Mouse (Mus musculus): ENCODE results near the gene Gpr1.
"Not testable (repeated sequence)": the region's sequence is repeated elsewhere in the genome, so short reads cannot be mapped to it uniquely, and the experiment has no call there.

The Gpr1 gene

DNA sequence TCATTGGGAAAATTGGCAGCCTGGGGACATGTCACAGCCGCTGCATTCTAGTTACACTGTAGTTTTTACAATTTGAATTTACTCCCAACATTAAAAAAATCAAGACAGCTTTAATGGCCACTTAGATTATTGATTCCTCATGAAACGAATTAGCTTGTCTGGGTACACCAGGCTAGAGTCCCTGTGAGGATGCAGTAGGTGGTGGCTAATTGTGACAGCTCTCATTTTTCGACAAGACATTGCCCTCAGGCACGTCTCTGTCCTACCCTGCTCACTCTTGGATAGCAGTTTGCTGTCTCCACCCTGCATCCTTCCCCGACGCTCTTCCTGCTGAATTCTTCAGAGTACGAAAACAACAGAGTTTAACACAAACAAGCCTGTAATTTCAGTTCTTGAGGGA, 288 bp upstream of the Gpr1 start:
- DNase-seq: no peak

DNA sequence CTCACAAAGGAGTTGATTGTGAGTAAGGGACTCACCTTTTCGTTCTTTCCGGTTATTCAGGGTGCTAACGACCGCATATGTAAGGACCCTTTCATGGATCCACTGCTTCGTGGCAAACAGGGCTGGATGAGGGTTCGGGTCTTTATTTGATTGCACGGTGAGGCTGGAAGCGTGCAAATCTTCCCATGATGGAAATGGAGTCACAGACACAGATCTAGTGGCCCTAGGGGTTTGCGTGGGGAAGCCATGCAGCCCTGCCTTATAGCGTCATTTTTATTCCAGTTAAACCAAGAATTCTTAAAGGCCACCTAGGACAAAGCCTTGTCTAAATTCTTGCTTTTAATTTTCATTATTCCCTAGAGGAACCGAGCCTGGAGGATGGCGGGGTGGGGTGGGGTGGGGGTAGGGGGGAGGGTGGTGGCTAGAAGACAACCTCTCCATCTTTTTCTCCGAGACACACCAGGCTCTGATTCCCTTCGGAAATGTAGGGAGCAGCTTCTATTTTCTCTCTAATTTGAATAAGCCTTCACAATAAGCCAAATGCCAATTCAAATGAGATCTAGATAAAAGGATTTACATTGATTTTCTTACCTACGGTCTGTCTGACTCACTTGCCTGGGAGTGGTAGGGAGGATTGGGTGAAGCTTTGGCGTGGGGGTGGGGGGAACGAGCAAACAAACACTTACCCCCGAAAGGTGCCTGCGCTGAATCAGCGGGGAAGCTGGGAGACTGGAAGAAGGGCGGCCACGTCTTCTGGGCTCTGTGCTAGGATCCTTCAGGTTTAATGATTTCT, 669 bp downstream of the Gpr1 start:
- no peak for DNase-seq

DNA sequence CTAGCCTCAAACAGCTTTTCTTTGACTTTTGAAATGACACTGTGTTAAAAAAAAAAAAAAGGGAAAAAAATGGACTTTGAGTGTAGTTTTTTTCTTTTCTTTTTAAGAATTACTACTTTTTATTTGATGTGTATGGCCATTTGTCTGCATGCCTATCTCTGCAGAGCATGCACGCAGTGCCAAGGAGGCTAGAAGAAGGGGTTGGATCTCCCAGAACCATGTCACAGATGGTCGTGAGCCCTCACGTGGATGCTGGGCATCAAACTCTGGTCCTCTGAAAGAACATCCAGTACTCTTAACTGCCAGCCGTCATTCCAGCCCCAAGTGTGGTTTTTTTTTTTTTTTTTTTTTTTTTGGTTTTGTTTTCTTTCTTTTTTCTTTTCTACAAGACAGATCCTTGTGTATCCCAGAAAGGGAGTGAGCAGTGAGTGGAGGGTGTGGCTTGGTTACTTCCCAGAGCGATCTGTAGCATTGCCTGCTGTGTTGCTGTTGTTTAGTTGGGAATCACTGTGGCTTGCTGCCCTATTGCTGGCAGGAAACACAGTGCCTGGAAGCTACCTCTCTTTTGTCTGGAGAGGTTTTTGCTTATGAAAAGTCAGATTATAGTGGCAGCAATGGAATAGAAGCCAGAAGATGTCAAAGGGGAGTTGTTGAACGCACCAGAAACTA, 4.3 kb downstream of the Gpr1 start:
- DNase-seq: no peak

DNA sequence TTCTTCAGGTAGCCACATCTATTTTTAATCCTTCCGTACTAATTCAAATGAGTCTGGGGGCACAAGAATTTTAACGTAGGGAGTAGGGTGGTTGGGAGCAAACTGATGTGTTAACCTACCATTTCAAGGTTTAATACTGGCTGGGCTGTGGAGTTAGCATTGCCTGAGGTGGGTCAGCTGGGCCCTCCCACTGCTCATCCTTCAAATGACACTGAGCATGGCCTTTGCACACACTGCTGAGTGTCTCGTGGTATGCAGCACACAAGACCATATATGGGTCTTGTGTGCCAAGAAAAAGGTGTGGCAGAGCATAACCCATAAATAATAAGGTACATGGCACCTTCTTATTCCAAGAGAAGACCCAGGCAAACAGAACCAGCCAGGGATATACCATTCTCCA, 6.7 kb downstream of the Gpr1 start:
- no peak for DNase-seq

DNA sequence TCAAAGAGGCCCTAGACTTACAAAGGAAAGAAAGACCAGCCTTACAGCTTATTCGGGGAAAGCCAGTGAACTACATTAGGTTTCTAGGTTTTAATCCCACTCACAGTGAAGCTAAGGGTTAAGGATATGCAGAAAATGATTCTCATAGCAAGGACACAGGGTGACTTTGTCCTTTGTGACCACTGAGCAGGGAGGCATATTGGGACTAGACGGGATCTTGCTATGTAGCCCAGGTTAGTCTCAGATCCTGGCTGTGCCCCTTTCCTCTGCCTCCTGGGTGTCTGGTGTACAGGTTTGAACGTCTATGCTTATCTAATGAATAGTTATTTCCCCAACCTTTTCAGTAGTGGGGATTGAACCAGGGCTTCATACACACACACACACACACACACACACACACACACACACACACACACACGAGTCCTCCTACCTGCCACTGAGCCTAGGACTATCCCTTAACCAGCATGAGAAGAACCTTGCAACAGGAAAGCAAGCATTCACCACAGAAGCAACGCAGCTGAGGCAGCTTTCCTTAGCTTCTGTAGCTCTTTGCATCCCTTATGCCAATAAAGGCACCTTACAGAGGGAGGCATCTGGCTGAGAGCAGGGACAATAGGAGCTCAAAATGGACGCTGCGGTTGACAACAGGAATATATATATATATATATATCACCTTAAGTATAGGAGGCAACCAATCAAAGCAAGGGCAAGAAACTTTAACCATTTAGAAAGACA, 9.5 kb downstream of the Gpr1 start:
- no peak for DNase-seq

DNA sequence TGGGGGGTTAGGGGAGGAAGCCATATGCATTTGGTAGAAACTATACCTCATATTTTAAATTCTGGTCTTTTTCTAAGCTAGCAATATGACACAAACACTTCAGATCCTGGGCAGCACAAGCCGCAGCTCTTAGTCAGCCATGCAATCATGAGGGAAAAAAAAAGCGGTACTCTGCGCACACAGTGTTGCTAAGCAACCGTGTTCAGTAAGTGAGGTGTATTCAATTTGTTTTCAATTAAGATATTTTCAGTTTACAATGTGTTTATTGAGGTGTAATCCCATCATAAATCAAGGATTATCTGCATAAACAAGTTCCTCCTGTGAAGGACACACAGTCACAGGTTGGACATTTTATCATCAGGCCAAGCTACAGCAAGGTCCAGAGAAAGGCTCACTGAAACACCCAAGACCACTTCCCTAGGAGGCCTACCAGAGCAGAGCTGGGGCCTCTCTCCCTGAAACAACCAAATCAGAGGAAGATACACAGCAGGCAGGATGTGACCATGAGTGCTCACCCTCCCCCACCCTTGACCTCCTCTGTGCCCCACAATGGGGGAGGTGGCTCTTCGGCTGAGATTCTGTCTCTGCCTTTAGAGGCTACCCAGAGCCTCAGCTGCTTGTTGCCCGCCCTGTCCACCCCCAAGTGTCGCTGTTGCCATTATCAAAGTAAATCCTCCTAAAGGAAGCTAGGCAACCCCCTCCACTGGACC, 10.2 kb downstream of the Gpr1 start:
- no peak for DNase-seq

DNA sequence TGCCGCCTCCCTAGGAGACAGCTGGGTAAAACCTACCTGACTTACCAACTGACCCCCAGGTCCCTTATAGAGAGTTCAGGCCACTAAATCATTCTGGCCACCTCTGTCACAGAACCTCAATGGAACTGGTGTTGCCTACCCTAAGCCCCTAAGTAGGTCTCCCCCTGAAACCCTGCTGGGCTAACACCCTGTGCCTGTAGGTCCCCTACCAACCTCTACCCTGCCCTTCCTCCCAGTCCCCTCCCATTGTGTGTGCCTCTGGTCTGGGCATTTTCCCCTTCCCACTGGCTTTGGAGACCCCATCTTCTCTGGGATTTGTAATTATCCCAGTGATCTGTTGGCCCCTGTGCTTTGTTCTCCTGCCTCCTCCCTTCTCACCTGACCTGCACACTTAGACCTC, 10.9 kb downstream of the Gpr1 start:
- no peak for DNase-seq

DNA sequence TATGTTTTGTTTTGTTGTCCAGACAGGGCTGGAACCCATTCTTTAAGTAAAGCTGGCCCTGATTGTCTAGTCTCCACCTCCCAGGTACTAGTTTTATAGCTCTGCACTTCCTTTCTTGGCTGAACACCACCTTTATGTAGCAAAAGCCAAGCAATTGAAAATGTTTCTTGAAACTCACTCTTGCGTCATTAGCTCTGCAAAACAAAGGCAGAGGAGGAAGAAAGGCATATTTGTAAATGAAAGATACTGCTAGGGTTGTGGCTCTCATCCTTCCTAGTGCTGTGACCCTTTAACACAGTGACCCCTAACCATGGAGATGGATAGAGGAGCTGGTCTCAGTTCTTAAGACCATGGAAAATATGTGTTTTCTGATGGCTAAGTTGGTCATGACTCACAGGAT, 12.7 kb downstream of the Gpr1 start:
- no peak for DNase-seq

DNA sequence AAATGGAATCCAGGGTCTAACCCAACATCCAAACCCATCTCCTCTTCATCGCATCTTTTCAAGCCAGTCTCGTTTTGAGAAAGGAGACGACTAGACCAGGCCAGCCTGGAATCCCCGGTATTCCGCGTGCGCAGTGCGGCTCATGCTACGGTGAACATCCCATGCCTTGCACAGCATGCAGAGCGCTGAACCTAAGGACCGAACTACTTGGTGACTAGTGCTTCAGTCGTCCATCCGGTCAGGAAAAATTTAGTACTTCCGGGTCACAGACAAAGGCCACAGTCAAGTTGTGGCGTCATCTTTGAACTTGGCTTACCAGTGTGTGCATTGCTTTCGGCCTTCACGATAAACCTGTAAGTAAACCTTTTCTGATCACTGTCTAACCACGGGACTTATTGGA, 14.0 kb downstream of the Gpr1 start:
- no peak for DNase-seq

DNA sequence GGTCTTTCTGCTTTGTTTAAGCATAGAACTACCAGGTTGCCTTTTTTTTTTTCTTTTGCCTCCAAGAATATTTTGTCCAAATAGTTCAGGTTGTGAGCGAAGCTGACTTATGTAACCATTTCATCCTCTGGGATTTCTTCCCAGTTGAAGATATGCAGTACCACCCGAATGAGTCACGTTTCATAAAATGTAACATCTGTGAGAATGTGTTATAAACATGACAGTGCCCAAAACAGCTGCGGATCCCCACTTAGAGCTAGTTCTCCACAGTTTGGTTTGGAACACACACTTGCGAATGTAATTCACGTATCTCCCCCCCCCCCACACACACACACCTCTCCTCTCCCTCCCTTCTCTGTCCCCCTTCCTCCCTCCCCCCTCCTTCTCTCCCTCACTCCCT, 15.0 kb downstream of the Gpr1 start:
- no peak for DNase-seq

DNA sequence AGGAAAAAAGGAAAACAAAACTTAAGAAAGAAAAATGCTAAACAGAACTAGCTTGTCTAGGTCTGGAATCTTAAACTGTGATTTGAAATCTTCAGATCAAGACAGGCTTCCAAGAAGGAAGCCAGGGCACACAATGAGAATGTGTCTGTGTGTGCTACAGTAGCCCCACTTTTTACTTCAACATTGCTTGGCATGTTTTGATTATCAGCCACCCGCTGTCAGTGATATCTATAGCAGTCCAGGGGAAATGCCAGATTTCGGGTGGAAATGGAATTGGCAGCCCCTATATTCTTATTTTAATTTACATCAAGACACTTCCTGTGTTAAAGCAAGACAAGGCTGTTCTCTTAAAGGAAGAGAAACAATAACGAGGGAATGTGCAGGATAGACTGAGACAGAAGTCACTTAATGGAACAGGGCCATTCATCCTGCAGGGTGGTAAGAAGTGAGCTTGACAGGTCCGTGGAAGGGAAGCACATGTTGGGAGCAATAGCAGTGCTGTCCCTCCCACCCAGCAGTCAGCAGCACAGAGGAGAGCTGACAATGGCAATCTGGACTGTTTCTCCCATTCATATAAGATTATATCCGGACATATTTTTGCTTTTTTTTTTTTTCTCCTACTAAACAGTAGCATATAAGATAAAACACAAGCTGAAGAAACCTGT, 18.4 kb downstream of the Gpr1 start:
- DNase-seq: no peak

DNA sequence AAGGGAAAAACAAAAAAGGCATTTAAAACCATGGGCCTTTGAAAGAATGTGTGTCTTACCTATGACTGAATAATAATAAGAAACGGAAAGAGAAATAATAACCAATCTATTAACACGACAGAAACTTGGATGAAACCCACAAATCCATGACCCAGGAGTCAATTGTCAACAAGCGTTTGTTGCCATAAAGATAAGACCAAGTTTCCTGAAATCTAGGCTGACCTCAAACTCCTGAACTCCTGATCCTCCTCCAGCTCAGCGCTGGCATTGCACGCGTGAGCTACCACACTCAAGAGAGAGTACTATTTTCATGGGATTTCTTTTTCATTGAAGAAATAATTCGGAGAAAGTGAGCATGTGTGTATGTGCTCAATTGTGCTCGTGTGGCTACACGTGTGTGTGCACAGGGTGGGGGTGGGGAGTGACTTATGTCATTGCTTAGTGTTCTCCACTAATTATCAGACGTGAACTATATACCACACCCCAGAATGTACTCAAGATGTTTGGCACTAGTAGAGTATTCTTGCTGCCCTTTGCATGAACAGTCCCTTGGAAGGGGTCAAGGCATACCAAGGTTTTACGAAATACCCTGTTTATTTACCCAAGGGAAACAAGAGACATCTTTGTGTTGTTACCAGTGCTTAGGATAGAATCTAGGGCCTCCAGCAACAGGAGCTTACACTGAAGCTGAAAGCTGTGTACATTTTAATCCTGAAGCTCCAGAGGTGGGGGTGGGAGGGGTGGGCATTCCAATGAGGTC, 21.9 kb downstream of the Gpr1 start:
- DNase-seq: no peak

DNA sequence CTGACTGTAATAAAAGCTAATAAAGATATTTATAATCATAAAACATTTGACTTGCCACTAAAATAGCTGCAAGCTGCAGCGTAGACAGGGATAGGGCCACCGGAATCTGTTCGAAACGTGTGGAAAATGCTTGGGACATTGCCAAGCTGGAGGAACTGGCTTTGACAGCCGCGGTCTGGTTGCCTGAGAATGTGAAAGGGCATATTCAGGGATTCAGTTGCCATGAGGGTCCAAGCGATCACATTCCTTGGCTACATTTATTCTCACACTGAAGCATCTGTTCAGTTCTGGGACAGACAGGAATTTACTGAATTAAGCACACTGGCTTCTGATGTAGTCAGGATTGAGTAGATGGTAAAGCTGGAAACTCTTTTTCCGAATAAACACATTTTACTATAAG, 23.5 kb downstream of the Gpr1 start:
- no peak for DNase-seq

DNA sequence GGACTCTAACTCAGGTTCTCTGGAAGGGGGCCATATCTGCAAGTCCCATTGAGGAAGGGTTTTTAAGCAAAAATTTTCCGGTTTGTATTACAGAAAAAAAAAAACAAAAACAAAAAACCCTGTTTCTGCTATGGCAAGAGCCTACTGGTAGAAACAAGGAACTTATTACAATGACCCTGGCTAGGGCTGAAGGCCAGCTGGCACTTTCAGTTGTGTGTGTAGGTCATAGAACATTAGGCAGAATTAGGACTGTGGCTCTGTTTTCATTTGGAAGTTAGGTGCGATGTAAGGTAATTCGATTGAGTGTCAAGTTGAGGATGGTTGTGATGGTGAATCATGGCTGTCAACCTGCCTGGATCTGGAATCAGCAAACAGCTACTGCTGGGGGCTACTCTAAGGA, 25.8 kb downstream of the Gpr1 start:
- DNase-seq: no peak

DNA sequence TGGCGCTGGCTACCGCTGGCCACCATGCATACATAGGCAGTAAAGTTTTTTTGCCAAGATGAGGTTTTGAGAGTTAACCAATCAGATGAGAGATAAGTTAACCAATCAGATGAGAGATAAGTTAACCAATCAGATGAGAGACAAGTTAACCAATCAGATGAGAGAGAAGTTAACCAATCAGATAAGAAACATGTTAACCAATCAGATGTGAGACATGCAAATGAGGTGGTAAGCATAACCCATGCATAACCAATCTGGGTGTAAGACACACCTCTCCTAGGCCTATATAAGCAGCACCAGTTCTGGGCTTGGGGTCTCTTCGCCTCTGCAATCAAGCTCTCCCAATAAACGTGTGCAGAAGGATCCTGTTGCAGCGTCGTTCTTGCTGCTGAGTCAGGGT, 28.9 kb downstream of the Gpr1 start:
- DNase-seq: not testable (repeated sequence)

DNA sequence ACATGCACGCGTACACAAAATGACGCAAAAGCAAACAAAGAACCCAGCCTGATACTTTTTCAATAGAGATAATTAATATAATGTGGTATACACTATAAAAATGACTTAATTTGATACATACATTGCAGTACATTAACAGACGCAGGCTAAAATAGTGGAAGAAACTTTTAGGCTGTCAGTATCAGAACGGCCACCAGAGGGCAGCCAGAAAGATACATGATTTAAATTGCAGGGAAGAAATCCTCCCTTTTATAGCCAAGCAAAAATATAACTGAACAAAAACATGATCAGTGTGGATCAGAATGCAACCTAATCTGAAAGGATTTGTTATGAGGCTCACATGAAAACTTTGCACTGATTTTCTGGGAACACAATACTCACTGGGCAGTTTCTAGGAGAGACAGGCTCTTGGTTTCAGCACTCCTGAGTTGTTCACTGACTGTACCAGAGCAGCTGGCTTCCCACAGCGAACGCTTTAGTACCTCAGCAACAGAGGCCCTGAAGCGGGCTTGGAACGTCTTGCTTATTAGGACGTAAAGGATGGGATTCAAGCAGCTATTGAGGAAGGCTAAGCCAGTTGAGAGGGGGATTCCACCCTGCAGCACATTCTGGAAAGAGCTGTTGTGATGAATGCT, 31.6 kb downstream of the Gpr1 start:
- peak; percentile 54 for DNase-seq

DNA sequence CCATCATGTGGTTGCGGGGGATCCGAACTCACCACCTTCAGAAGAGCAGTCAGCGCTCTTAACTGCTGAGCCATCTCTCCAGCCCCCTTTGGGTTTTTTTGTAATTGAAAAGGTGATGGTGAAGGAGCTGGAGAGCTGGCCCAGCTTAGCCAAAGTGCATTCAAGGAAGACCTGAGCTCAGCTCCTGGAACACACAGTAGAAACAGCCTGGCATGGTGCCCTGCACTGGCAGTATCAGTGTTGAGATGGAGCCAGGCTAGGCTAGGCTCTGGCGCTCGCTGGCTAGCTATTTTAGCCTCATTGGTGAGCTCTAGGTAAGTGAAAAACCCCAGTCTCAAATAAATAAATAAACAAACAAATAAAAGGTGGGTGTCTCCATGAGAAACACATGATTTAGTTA, 32.1 kb downstream of the Gpr1 start:
- no peak for DNase-seq

DNA sequence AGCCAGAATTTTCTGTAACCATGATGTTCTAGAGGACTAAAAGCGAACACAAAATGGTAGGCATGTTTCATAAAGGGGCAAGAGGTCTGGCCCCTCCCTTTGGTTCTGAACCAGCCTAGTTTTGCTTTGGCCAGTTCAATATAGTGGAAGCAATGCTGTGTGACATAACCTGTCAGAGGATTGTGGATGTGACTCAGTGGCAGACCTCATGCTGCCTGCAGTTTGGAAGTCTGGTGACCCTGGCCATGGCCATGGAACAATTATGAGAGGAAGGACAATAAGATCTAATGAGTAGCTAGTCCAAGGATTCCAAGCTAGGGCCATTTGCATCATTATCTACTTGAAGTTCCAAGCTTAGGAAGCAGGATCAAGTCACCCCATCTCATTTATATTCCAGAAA, 32.9 kb downstream of the Gpr1 start:
- no peak for DNase-seq

DNA sequence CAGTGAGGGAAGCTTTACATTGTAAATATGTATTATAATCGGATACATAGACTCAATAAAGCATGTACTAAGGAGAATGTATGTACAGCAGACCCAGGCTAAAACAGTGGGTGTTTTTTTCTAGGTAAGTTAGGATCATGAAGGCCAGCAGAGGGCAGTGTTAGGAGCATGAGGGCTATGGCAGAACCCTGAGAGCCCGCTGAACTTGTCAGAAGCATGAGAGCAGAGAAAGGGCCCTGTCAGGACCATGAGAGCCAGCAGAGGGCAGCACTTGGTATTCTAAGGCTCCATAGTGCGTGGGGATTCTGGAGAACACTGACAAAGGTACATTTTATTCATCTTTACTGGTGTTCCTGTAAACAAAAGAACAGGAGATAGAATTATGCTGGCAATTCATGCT, 33.3 kb downstream of the Gpr1 start:
- DNase-seq: peak; percentile 95

DNA sequence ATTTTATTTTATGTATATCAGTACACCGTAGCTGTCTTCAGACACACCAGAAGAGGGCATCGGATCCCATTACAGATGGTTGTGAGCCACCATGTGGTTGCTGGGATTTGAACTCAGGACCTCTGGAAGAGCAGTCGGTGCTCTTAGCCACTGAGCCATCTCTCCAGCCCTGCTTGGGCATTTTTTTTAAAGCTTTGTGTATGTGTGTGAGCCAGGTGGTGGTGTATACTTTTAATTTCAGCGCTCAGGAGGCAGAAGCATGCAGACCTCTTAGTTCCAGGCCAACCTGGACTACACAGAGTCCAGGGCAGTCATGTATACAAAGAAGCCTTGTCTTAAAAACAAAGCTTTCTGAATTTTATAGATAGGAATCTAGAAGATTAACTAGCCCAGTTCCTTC, 33.8 kb downstream of the Gpr1 start:
- DNase-seq: not testable (repeated sequence)

DNA sequence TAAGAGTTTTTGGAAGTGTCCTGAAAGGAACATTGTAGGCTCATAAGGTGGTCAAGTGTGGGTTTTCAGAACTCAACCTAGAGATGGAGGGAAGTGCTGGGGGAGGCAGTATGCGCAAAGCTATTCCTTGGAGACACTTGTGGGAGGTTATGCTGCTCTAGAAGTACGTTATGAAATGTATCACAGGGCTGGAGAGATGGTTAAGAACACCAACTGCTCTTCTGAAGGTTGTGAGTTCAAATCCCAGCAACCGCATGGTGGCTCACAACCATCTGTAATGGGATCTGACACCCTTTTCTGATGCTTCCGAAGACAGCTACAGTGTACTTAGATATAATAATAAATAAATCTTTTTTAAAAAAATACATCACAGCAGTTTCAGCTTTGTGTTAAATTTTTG, 34.2 kb downstream of the Gpr1 start:
- DNase-seq: no peak

DNA sequence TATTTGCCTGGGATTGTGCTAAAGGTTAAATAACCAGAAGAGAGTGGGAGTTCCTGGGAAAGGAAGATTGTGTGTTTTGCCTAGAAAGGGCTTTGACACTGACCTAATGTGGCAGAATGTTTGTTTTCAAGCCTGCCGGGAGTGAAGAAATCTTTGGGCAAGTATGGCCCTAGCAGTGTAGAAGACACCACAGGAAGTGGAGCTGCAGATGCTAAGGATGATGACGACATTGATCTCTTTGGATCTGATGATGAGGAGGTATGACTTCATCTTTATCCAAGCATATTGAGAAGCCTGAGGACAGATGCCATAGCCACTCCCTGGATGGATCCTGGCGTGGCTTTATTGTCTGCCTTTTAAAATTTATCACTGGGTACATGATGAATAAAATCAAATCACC, 36.0 kb downstream of the Gpr1 start:
- DNase-seq: no peak
